Mouse (Mus musculus) layer of hippocampus, postnatal 25 days (tissue): ENCODE data around the gene Ankrd13d. TPM values are rescaled to one million over a fixed set of nuclear protein-coding genes. Genes with fewer than 3 reads are reported as not detected.
"Not testable (repeated sequence)": the region's sequence is repeated elsewhere in the genome, so short reads cannot be mapped to it uniquely, and the experiment has no call there.

Experiments
- DNase-seq, 2 experiments: peaks; one replicate each; pipeline ENCODE4 v3.0.0; 2022; ENCODE audit warnings: mixed read lengths in 2 of 2, low spot score in 1 of 2; ENCODE audit errors: extremely low spot score in 1 of 2
- total RNA-seq, 2 experiments: library from RNA; stranded (reverse); gene quantifications; 2 replicates each; pipeline ENCODE4 v1.2.3; 2021

Gene Ankrd13d
- total RNA-seq, 2 experiments from 2014 or later, result 59.6 to 66.3 TPM

DNA sequence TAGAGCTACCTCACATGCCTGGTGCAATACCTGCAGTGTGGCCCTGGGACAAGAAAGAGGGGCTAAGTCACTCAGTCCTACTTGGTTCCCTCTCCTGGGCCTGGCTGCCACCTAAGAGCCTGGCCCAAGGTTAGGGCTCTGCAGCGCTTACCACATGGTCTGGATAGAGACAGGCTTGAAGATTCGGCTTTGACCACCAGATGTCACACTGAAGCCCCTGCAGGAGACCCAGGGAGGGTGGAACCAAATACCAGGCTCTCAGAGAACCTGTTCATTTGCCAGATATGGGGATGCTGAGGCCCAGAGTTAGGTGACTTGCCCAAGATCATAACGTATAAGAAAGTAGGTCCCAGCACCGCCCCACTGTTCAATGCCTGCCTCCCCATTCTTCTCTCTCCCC lies 17.0 kb downstream of the Ankrd13d start:
- DNase-seq, result no peak

DNA sequence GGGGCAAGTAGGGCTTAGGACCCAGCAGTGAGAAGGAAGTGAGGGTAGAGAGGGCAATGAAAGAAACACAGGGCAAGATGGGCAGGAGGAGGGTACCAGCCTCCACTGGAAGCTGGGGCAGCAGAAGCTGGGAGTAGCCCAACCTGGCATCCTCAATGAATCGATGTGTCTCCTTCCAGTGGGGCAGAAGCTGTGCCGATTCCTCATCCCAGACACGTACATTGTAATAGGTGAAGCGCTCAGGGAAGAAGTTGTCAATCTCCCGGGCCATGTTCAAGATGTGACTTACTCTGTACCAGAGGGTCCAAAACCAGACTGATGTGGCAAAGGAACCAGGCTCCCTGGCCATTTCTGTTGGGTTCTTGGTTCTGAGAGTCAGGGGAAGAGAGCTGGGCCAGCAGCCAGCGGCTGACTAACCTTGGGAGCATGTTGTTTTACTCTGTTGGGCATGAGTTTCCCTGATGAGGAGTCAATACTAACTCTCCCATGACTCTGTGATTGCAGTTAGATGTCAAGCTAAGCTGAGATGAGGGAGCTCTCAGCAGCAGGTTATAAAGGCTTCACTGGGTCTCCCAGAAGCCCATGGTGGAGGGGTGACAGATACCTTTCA lies 18.7 kb downstream of the Ankrd13d start:
- no peak for DNase-seq

DNA sequence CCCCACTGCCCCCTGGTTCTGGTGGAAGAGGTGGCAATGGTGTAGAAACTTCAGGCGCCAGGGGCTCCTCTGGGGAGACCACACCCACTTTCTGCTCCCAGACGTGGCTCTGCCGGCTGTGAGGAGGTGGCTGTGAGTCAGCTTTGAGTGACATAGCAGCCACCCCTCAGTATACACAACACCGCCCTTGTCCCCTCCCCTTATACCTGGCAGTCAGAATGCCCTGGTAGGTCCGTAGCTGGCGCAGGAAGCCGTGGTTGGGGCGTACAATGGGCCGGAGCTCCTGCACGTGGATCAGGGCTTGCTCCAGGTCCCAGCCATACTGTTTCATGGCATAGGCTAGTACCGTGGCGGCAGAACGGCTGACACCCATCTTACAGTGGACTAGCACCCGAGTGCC lies 19.2 kb downstream of the Ankrd13d start:
- DNase-seq, result no peak

DNA sequence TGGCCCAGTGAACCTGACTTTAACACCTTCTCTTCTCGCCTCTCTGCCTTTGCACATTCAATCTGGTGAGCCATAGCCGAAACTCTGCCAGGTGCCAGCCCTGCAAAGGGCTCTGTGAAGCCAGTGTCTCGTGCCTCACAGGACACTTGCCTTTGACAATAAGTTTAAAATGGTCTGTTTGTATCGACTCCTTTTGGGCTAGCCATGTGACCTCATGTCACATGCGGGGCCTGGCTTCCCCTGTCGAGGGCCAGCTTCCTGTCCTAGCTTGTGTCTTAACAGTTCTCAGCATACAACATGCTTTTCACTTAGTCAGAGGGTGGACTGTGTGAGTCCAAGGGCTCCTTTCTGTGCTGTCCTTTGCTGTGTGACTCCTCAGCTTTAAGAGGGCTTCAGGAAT lies 20.2 kb downstream of the Ankrd13d start:
- DNase-seq, result no peak

DNA sequence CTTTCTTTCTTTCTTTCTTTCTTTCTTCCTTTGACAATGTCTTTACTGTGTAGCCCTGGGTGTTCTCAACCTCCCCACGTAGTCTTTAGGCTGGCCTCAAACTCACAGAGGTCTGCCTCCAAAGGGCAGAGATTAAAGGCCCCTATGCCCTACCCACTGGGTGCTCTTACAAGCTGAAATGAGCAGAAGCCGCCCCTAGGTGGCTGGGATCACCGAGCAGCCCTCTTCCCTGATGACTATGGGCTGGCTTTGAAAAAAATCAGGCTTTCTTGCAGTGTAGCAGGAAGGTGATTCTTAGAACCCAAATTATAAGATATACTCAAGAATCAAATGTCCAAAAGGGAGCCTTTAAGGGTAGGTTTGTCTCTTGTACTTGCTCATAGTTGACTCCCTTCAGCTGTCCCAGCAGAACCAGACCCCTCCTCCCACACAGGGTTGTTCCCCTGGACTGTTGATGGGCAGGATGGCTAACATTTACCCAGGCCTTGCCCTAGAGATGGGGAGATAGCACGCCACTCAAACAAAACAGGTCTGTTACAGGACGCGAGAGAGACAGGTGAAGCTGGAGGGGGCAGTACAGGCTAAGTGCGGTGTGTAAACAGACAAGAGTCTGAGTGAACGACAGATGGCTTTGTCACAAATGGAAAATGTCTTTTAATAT lies 21.8 kb downstream of the Ankrd13d start:
- no peak for DNase-seq

DNA sequence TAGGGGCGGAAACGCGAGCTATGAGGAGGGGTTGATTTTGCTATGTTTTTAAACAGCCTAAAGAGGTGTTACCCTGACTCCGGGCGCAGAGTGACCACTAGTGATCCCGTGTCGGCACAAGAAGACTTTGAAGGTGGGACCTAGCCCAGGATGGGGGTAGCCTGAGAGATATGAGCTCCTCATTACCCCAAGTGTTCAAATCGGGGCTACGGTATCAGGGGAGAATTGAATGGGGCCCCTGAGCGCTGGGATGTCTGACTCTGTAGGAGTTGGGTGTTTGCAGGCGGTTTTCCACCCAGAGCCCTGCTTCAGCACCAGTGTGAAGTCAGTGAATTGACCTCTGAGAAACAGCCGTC lies 25.1 kb downstream of the Ankrd13d start:
- DNase-seq, result peak in 1 of 2 experiments; percentile 29

DNA sequence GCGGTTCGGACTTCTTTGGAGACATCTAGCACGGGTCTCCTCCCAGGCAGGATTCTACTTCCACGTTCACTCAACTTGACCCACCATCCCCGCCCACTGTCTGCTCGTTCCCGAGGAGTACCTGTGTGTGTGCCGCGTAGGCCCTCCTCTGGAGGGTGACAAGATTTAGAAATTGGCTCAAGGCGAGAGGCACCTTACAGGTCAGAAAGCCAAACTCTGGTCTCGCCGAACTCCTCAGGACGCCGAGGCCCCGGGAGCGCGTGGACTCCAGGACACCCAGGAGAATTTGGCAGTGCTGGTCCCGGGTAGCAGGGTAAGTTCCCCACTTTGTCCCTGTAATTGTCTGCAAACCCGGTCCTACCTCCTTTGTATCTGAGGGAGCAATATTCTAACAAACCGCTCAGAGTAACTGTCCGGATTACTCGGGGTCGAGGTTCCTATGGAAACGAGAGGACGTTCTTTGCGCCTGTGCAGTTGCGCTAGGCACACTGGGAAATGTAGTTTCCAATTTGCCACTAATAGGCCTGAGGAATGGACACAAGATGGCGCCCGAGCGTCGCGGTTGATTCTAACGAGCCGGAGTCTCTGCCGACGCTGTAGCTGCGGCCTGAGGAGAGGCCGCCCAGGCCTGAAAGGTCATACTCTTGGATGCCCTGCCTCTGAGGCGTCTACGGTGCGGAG lies 25.6 kb downstream of the Ankrd13d start:
- DNase-seq, result peak; percentile 89 to 95

DNA sequence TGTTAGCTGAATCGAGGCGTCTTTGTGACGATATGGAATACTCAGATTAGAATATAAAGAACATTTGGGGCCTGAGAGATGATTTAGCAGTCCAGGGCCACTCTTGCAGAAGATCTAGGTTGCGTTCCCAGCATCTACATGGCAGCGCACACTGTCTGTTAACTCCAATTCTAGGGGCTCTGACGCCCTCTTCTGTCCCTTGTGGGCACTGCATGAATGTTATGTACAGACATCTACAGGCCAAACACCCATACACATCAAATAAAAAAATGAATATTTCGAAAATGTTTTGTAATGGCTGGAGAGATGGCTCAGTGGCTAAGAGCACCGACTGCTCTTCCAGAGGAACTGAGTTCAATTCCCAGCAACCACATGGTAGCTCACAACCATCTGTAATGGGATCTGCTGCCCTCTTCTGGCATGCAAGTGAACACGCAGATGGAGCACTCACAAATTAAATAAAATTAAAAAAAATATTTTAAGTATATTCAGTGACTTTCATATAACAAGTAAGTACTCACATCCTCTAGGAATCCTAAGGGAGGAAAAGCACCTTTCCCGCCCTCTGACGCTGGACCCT lies 27.3 kb downstream of the Ankrd13d start:
- DNase-seq, result no peak

DNA sequence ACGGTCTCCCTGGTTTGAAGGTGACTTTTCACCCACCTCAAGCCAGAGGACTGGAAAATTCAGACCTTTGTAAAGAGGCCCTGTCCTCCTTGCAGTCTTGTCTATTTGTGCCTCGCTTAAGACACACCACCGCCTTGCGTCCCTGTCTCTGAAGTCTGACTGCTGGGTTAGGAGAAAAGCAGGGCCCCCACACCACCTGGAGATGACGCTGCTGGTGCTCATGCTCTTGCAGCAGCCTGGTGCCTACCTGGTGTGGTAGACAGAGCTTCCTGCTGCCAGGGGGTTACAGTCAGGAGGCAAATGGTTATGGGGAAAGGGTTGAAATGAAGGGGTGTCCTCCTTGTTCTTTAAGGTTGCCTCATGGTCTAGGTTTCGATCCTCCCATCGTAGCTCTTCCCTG lies 28.7 kb downstream of the Ankrd13d start:
- no peak for DNase-seq

DNA sequence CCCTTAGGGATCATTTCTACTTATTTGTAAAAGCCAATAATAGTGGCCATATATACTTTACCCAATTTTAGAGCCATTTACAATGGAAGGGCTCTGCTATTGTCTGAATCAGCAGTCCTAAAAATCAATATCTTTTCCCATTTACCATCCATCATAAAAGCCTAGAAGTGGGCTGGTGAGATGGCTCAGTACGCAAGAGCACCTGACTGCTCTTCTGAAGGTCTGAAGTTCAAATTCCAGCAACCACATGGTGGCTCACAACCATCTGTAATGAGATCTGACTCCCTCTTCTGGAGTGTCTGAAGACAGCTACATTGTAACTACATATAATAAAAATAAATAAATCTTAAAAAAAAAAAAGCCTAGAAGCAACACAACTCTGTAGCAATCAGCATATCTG lies 34.3 kb downstream of the Ankrd13d start:
- not testable (repeated sequence) for DNase-seq

DNA sequence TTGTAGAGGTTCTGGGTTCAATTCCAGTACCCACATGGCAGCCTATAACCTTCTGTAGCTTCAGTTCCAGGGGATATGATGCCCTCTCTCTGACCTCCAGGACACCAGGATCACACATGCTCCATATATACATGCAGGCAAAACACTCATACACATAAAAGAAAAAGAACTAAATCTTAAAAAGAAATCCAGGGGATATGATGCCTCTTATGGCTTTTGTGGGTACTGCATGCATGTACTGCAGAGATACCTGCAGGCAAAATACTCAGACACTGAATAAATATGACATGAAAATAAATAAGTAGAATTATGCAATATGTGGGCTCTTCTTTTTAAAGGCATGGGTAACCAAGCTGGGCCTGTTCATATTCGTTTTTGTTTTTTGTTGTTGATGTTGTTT lies 35.9 kb downstream of the Ankrd13d start:
- no peak for DNase-seq

DNA sequence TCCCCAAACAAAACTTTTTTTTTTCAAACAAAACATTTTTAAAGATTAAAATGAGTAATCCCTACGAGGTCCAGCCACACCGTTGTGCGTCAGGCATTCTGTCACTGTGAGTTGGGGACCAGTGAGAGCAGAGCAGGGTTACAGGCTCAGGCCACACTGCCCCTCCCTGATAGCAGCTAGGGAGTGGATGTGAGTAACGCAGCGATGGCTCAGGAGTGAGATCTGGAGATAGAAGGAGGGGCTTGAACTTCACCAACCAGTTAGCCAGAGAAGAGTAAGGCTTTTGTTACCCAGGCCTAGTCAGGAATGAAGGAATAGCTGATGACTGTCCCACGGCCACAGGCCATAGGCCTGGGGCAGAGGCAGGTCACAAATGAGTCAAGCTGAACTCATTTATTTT lies 38.2 kb downstream of the Ankrd13d start:
- no peak for DNase-seq

DNA sequence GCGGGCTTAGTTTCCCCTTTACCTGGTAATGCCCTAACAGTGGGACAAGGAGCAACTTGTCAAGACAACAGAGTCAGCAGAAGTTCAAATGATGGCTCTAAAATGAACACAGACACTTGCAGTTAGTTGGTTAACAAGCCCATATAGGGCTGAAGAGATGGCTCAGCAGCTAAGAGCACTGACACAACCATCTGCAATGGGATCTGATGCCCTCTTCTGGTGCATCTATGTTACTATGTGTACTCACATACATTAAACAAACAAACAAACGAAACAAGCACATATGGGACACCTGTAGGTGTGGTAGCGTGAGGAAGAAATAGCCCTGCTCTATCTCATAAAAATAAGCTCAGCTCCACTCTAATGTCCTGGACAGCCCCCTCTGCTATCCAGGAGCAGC lies 40.5 kb downstream of the Ankrd13d start:
- DNase-seq, result no peak

DNA sequence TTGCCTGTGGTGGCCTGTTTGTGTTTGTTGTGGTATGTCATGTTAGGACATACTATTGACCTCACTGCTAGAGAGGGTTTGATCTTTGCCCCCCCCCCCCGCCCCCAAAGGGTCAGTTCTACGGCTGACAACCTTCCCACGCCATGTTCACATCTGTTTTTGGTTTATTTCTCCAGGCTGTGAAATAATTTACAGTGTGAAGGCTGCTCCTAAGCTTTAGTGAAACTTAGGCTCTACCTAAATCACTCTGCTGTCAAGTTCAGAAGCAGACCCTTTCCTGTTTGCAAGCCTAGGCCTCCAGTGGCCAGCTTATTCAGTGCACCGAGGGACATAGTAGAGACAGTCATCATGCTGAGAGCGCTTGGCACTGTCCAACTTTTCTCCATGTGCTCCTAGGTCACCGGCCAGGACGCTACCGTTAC lies 42.7 kb downstream of the Ankrd13d start:
- DNase-seq, result no peak

DNA sequence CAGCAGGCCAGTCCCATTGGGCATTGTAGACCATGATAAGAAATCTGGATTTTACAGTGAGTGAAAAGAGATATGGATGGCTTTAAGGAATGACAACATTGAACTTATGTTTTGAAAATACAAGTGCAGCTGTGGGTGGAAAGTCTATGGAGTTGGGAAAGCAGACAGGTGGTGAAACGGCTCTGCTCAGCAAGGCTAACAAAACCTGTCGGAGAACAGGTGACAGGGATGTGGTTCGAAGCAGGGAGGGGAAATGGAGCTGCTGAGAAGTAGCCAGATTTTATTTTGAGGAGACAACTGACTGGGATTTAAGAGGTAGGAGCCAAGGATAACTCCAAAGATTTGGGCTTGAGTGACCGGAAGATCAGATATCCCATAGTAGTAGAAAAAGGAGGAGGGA lies 48.4 kb downstream of the Ankrd13d start:
- no peak for DNase-seq

DNA sequence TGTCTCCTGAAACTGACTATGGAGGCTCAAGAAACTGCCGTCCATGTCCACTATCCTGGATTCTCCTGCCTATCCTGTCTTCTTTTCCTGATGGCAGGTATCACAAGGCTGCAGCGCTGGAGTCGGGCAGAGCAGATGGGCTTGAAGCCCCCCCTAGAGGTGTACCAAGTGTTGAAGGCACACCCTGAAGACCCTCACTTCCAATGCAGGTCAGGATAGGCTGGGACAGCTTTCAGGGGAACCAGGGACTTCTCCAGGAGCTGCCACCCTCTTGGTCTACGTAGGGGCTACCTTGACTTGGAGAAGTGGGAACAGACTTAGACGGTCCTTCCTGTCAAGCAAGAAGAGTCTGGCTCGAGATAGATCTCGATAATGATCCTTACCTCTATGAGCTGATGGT lies 50.3 kb downstream of the Ankrd13d start:
- no peak for DNase-seq

DNA sequence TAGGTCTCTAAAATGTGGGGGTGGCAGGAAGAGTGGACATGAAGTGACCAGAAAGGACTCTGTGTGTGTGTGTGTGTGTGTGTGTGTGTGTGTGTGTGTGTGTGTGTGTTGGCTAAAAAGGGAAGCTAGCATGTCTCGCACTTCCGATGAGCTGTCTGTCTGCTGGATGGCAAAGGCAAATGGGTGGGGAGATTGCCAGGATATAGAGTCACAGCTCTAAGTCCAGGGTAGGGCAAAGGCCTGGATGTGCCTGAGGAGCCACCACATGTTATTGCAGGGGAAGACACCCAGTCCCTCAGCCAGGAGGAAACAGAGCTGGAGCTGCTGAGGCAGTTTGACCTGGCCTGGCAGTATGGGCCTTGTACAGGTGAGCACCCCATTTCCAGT lies 50.8 kb downstream of the Ankrd13d start:
- DNase-seq, result peak in 1 of 2 experiments; percentile 27

DNA sequence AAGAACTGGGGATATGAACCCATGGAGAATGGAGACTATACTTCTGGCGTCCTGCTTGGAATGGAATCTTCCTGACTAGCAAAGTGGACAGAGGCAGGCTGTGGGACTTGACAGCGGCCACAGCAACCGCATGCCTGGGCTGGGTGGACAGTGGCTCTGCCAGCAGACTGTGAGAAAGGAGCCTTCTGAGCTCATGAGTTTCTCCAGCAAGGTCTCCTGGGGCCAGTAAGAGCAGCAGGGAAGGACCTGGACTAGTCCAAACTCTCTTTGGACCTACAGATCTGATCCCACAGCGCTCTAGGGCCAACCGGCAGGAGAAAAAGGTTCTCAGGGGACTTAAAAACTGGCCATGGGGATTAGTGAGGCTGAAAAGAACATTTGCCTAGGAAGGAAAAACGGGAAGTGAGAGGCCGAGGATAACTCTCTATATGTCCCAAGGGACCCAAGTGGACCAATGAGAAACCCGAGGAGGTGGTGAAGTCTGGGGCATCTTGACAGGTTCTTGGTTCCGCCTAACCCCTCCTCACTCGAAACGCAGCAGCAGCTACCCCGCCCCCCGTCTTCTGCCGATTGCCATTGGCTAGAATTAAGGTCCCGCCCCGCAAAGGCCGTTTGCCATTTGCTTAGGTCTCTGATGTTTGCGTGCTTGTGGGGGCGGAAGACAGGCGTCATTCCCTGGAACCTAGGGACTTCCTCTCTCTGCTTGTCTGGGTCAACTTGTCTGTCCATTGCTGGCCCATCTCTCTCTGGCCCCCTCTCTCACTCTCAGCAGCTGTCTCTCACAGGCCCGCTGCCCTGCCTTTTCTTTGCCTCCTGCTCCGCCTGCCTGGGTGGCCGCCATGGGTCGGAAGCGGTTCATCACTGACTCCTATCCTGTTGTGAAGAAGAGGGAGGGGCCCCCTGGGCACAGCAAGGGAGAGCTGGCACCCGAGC lies 51.4 kb downstream of the Ankrd13d start, which contains the start of gene Pold4:
Gene Pold4 (plus strand): TSS at position 647 of the 933 bp plus-strand sequence.
- DNase-seq, result peak; percentile 87 to 88

DNA sequence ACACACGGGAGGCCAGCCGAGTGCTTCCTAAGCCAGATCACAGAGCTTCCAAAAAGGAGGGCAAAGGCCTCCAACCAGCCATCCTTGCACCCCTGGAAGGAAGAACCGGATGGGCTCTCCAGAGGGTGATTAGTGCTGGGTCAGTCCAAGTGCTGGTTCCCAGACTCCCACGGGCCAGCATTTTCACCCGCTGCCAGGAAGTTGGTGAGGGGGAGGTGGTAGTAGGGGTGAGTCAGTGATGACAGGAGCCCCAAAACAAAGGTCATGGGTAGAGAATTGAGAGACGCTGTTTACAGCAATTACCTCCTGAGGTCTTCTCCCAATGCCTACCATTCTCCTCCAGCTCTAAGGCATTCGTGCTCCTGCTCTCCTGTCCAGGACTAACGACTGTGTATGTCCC lies 52.5 kb downstream of the Ankrd13d start:
- DNase-seq, result no peak

DNA sequence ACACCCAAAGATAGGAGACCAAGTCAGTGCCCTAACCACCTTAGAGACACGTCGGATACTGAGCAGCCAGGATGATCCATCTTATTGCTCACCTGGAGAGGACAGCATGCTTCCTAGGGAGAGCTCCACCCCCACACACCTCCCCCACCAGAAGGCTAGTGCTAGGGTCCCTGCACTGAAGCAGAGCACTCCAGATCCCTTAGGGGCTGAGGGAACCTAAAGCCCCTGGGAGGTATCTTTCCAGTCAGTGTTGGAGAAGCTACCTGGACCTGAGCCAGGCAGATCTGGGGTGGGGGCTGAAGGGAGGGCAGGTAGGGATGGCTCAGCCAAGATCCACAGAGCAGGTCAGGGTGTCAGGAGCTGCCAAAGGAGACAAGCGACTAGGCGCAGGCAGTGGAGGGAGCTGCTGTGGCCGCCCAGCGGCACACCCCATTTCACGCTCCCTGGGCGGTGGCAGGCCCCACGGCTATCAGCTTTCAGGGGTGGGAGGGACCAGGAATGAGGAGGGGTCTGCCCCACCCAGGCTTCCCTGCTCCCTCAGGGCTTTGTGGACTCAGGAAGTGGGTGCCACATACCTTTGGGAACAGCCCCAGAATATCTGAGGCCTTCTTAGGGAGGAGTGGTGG lies 53.4 kb downstream of the Ankrd13d start:
- DNase-seq, result no peak
